Comparison of ENCODE assay signal across 26 mouse cellular contexts in genomic region chr16:55843134-55843533, GRCm38 (mm10).
"Had no signal": no experiment of that assay in that cellular context is flagged by ENCODE, and none has a peak within 500 bp of the region (broad histone marks: within the 10 kb centered on the region; RNA-seq: fewer than 3 reads in every experiment).

No protein-coding gene starts in this region.

- H3K4me1 ChIP-seq: hindbrain, embryonic 12.5 days; limb, embryonic 12.5 days had no signal

- H3K4me3 ChIP-seq: heart, embryonic 10.5 days; heart, embryonic 12.5 days; hindbrain, embryonic 10.5 days; hindbrain, embryonic 12.5 days; intestine, embryonic 15.5 days; left cerebral cortex, adult 2 months; limb, embryonic 10.5 days; limb, embryonic 12.5 days; liver, embryonic 13.5 days had no signal

- DNase-seq: gastrocnemius, postnatal 25 days; heart, adult 18-20 months; heart, postnatal 10 days; heart, postnatal 4 days; kidney, adult 18-20 months; kidney, adult 8-10 months; kidney, postnatal 10 days; kidney, postnatal 25 days; kidney, postnatal 4 days; layer of hippocampus, adult 9-11 months; layer of hippocampus, postnatal 36 days; liver; liver, embryonic 13.5 days had no signal

- H3K27ac ChIP-seq: heart, embryonic 10.5 days; hindbrain, embryonic 10.5 days; hindbrain, embryonic 12.5 days; hindbrain, embryonic 14.5 days; intestine, embryonic 15.5 days; left cerebral cortex, adult 2 months; limb, embryonic 10.5 days; limb, embryonic 12.5 days; liver, embryonic 13.5 days had no signal

- ATAC-seq: hindbrain, embryonic 16.5 days; inflammation-experienced regulatory T-cells, adult 6 months; intestine, embryonic 15.5 days; intestine, postnatal 0 days had no signal

- H3K9ac ChIP-seq: heart, embryonic 12.5 days; hindbrain, embryonic 12.5 days; hindbrain, embryonic 14.5 days; intestine, embryonic 15.5 days; limb, embryonic 12.5 days; liver, embryonic 13.5 days had no signal

- H3K9me3 ChIP-seq: heart, embryonic 10.5 days; heart, embryonic 12.5 days; hindbrain, embryonic 12.5 days; intestine, embryonic 15.5 days; limb, embryonic 10.5 days; liver, embryonic 13.5 days had no signal

- H3K27me3 ChIP-seq: heart, embryonic 12.5 days; hindbrain, embryonic 12.5 days; intestine, embryonic 15.5 days; limb, embryonic 12.5 days; liver, embryonic 13.5 days had no signal

- H3K4me2 ChIP-seq: heart, embryonic 12.5 days; hindbrain, embryonic 12.5 days; hindbrain, embryonic 14.5 days; intestine, embryonic 15.5 days; limb, embryonic 12.5 days; liver, embryonic 11.5 days; liver, embryonic 13.5 days had no signal
